In the genomic region with DNA sequence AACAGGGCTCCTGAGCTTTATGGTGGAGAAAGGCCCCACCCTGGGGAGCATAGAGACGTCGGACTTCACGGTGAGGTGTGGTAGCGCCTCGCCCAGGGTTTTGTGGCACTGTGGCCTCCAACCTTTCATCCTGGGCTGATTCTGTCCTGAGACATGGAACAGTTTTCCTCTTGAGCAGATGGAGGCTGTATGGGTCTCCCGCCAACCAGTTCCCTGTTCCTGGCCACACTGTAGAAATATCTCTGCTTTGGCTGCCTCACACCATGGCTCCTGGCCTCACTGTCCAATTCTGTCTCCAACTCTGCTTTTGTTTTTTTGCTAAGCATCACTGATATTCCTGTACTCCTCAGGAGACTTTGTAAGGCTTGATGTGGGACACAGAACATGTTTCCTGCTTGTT, we compare ENCODE assay signal across 29 mouse cellular contexts. TPM values are rescaled to one million over a fixed set of nuclear protein-coding genes. Genes with fewer than 3 reads are reported as not detected.
A peak's percentile ranks its signal among the peaks of the same experiment; 100 is the strongest.
DNase-seq lines count a peak whose midpoint lies in the region; ATAC-seq and TF ChIP-seq lines count a peak whose summit lies in the region.
"Had no signal": no experiment of that assay in that cellular context is flagged by ENCODE, and none has a peak within 500 bp of the region (broad histone marks: within the 10 kb centered on the region; RNA-seq: fewer than 3 reads in every experiment).

No protein-coding gene starts in this region.

- no peaks in the 10 kb centered on the region for H3K27me3 ChIP-seq in cerebellum, adult 2 months (ENCODE audit: control insufficient read depth, insufficient read depth, low read length)
- no peaks in the 10 kb centered on the region for H3K27me3 ChIP-seq in heart, embryonic 11.5 days (ENCODE audit: control insufficient read depth, insufficient read depth, low read length)
- H3K27me3 ChIP-seq: CH12.LX; forebrain, embryonic 13.5 days; heart, embryonic 12.5 days; heart, embryonic 15.5 days; hindbrain, embryonic 13.5 days; intestine, embryonic 15.5 days; kidney, embryonic 15.5 days; Patski had no signal

- peaks cover 15% of the 10 kb centered on the region; the same call in 1 of the 2 replicates for H3K4me1 ChIP-seq in cerebellum, adult 2 months (ENCODE audit: control insufficient read depth, insufficient read depth, low read length)
- no peaks in the 10 kb centered on the region for H3K4me1 ChIP-seq in heart, embryonic 11.5 days (ENCODE audit: control insufficient read depth, insufficient read depth, low read length)
- H3K4me1 ChIP-seq: forebrain, embryonic 10.5 days; forebrain, embryonic 13.5 days; heart, embryonic 12.5 days; heart, embryonic 15.5 days; hindbrain, embryonic 10.5 days; hindbrain, embryonic 13.5 days; intestine, embryonic 15.5 days had no signal

- WGBS in cerebellum, adult 2 months = 16% methylated on average over 6 of the region's 6 CpGs
- WGBS in heart, embryonic 11.5 days (ENCODE audit: insufficient replicate concordance) = 91% methylated on average over 6 of the region's 6 CpGs

- H3K27ac ChIP-seq in cerebellum, adult 2 months (ENCODE audit: insufficient read depth, low read length) = peak overlapping the region; percentile 85
- H3K27ac ChIP-seq in heart, embryonic 11.5 days (ENCODE audit: low read depth, low read length) = no peak overlapping the region
- H3K27ac ChIP-seq: forebrain, embryonic 10.5 days; forebrain, embryonic 13.5 days; heart, adult 2 months; heart, embryonic 15.5 days; hindbrain, embryonic 10.5 days; hindbrain, embryonic 13.5 days; intestine, embryonic 15.5 days; kidney, embryonic 15.5 days had no signal

- peaks cover 26% of the 10 kb centered on the region for H3K36me3 ChIP-seq in heart, embryonic 11.5 days (ENCODE audit: control insufficient read depth, insufficient read depth, low read length)

- peak; percentile 53 for DNase-seq in cerebellum, adult 11-12 months
- DNase-seq in cerebellum, adult 8-10 months = no peak
- peak; percentile 46 to 72 for DNase-seq in cerebellum, adult 2 months
- DNase-seq in cerebellum, postnatal 10 days = peak; percentile 26 to 33
- peak; percentile 46 to 47 for DNase-seq in cerebellum, postnatal 36 days
- no peak for DNase-seq in kidney, postnatal 36 days
- DNase-seq: adrenal gland, adult 2 months; adrenal gland, postnatal 14 days; B cell, adult 2 months; gastrocnemius, postnatal 25 days; heart, adult 2 months; heart, postnatal 10 days; heart, postnatal 36 days; kidney, adult 11 months; kidney, adult 8-10 months had no signal

- TF ChIP-seq CTCF in cerebellum, adult 2 months (IDR thresholded peaks at IDR 0.05; ENCODE audit: borderline replicate concordance, insufficient read depth, low read depth, low read length) = no peak

- H3K9ac ChIP-seq in heart, embryonic 11.5 days (ENCODE audit: low read depth, low read length) = no peak overlapping the region
- H3K9ac ChIP-seq: forebrain, embryonic 13.5 days; heart, embryonic 12.5 days; heart, embryonic 15.5 days; hindbrain, embryonic 13.5 days; intestine, embryonic 15.5 days; kidney, embryonic 15.5 days had no signal

- H3K4me3 ChIP-seq in cerebellum, adult 2 months (replicated peaks; ENCODE audit: insufficient read depth, low read depth, low read length) = no peak overlapping the region
- H3K4me3 ChIP-seq in heart, embryonic 11.5 days (ENCODE audit: low read depth, low read length) = no peak overlapping the region
- H3K4me3 ChIP-seq: forebrain, embryonic 10.5 days; forebrain, embryonic 13.5 days; heart, adult 2 months; heart, embryonic 12.5 days; heart, embryonic 15.5 days; hindbrain, embryonic 10.5 days; hindbrain, embryonic 13.5 days; intestine, embryonic 15.5 days; kidney, embryonic 15.5 days had no signal

- no peak for ATAC-seq in heart, embryonic 11.5 days (replicated peaks; ENCODE audit: insufficient number of reproducible peaks, low FRiP score, low TSS enrichment)
- ATAC-seq: forebrain, embryonic 13.5 days; forebrain, embryonic 16.5 days; hindbrain, embryonic 16.5 days; intestine, embryonic 15.5 days; Patski had no signal

- H3K9me3 ChIP-seq in heart, embryonic 11.5 days (replicated peaks; ENCODE audit: control insufficient read depth, low read length) = no peaks in the 10 kb centered on the region
- H3K9me3 ChIP-seq: forebrain, embryonic 10.5 days; forebrain, embryonic 13.5 days; G1E; heart, embryonic 12.5 days; heart, embryonic 15.5 days; hindbrain, embryonic 10.5 days; hindbrain, embryonic 13.5 days; intestine, embryonic 15.5 days; kidney, embryonic 15.5 days had no signal

- H3K4me2 ChIP-seq in heart, embryonic 11.5 days = no peak overlapping the region
- H3K4me2 ChIP-seq: forebrain, embryonic 13.5 days; heart, embryonic 12.5 days; heart, embryonic 15.5 days; hindbrain, embryonic 13.5 days; intestine, embryonic 15.5 days; kidney, embryonic 15.5 days had no signal

- TF ChIP-seq POLR2A in cerebellum, adult 2 months (IDR thresholded peaks at IDR 0.05; ENCODE audit: borderline replicate concordance, insufficient read depth, low read length) = no peak

RNA-seq across cellular contexts. Expression of a gene that starts 6.6 kb away (rescaled TPM):
- 16.8 and 22.1 TPM in 2 replicates for polyA plus RNA-seq in cerebellum, adult 2 months (2012; rRNA removed)
- polyA plus RNA-seq in heart, embryonic 11.5 days (2014; fragmentation: Nextera tagmentation; extraction: Ambion mirVana) = 24.6 and 26.9 TPM in 2 replicates

RNA-seq across cellular contexts. Expression of a gene that starts 11.9 kb away (rescaled TPM):
- polyA plus RNA-seq in cerebellum, adult 2 months (2012; rRNA removed) = 78.4 and 83.8 TPM in 2 replicates
- polyA plus RNA-seq in heart, embryonic 11.5 days (2014; fragmentation: Nextera tagmentation; extraction: Ambion mirVana) = 89.5 and 91.6 TPM in 2 replicates

RNA-seq across cellular contexts. Expression of a gene that starts 37.0 kb away (rescaled TPM):
- polyA plus RNA-seq in cerebellum, adult 2 months (2012; rRNA removed) = 10.8 and 11.4 TPM in 2 replicates
- 10.1 and 11.6 TPM in 2 replicates for polyA plus RNA-seq in heart, embryonic 11.5 days (2014; fragmentation: Nextera tagmentation; extraction: Ambion mirVana)

RNA-seq across cellular contexts. Expression of a gene that starts 37.2 kb away (rescaled TPM):
- 136 and 142 TPM in 2 replicates for polyA plus RNA-seq in cerebellum, adult 2 months (2012; rRNA removed)
- polyA plus RNA-seq in heart, embryonic 11.5 days (2014; fragmentation: Nextera tagmentation; extraction: Ambion mirVana) = 138 and 147 TPM in 2 replicates

RNA-seq across cellular contexts. Expression of a gene that starts 58.2 kb away (rescaled TPM):
- polyA plus RNA-seq in cerebellum, adult 2 months (2012; rRNA removed) = 3.6 and 5.2 TPM in 2 replicates
- polyA plus RNA-seq in heart, embryonic 11.5 days (2014; fragmentation: Nextera tagmentation; extraction: Ambion mirVana) = 0.21 and 0.37 TPM in 2 replicates
- polyA plus RNA-seq: hindbrain, embryonic 16.5 days had no signal

Comparison
In these comparisons a context has a peak if more than half of its experiments do, and no peak if none do; other contexts are left out.
1. DNase-seq: peak in cerebellum, adult 11-12 months (single experiment), cerebellum, adult 2 months (2 of 2), cerebellum, postnatal 10 days (2 of 2) and cerebellum, postnatal 36 days (2 of 2); none in cerebellum, adult 8-10 months (single experiment) and kidney, postnatal 36 days (0 of 2).